Mouse (Mus musculus): ENCODE results near the gene Olfr878. TPM values are rescaled to one million over a fixed set of nuclear protein-coding genes. Genes with fewer than 3 reads are reported as not detected.

The Olfr878 gene
- not detected in 2 replicates for polyA plus RNA-seq (2012; rRNA removed)

- 71% methylated on average over 2 of the region's 2 CpGs for WGBS
- no peaks in the 10 kb centered on the region for H3K36me3 ChIP-seq (ENCODE audit: control insufficient read depth, insufficient read depth, low read length)
- H3K4me3 ChIP-seq (ENCODE audit: extremely low read depth, insufficient read depth, insufficient read length) = no peak within 1 kb of the TSS
- no peak within 1 kb of the TSS for H3K27ac ChIP-seq (ENCODE audit: insufficient read depth, low read length)
- DNase-seq (ENCODE audit: low read depth in 1 of 2, low spot score in 2 of 2) = no peak
- no peak for TF ChIP-seq CTCF (IDR thresholded peaks at IDR 0.05; ENCODE audit: extremely low read depth, insufficient read depth, insufficient read length, insufficient replicate concordance)
- TF ChIP-seq POLR2A (IDR thresholded peaks at IDR 0.05; ENCODE audit: low read depth, low read length) = no peak
- no peaks in the 10 kb centered on the region for H3K27me3 ChIP-seq (ENCODE audit: control insufficient read depth, insufficient read depth, low read length)
- H3K4me1 ChIP-seq (ENCODE audit: control insufficient read depth, insufficient read depth, insufficient read length) = no peaks in the 10 kb centered on the region
These were observed at the start of gene Olfr878 for GRCm38 (mm10) chr9:37917540-37917939. Gene Olfr878, plus strand, starts transcription at chr9:37917840.

DNA sequence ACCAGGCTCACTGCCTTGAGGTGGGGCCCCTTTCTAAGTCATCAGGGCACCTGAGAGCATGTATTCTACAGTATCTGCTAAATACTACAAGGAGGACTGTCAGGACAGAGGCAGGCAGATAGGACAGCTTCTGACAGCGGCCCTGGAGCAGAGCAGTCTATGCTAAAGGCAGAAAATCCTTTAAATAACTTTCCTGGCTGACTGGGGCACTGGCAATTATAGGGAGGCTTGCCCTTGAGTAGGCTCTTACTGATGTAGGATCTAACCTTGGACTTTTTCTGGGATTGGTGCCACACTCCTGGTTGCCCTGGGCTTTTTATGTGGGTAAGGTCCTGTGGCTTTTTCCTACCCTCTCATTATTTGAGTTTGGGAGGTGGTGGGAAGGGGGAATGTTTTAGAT is 47.4 kb upstream of the Olfr878 start:
- 50% methylated on average over 1 of the region's 1 CpGs for WGBS
- TF ChIP-seq POLR2A (IDR thresholded peaks at IDR 0.05; ENCODE audit: low read depth, low read length) = no peak
- TF ChIP-seq CTCF (IDR thresholded peaks at IDR 0.05; ENCODE audit: extremely low read depth, insufficient read depth, insufficient read length, insufficient replicate concordance) = no peak
- DNase-seq (ENCODE audit: low read depth in 1 of 2, low spot score in 2 of 2) = no peak

DNA sequence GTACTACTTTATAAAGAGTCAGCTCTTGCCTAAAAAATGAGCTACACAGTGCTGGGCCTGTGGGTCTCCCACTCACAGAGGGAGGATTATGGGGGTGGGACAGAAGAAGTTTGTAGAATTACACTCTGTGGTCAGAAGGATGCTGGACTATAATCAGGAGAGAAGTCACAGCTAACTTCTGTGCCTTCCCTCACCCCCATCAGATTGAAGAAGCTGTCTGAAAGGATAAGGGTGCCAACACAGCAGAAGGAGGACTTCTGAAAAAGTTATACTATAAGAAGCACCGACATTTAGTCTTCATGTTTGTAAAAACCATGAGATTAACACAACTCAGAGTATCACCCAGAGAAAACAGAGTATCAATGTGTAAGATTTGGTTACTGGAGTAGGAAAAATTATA is 46.5 kb upstream of the Olfr878 start:
- no peaks in the 10 kb centered on the region for H3K36me3 ChIP-seq (ENCODE audit: control insufficient read depth, insufficient read depth, low read length)
- 76% methylated on average over 1 of the region's 1 CpGs for WGBS
- H3K27ac ChIP-seq (ENCODE audit: insufficient read depth, low read length) = no peak overlapping the region
- no peak for TF ChIP-seq POLR2A (IDR thresholded peaks at IDR 0.05; ENCODE audit: low read depth, low read length)
- TF ChIP-seq CTCF (IDR thresholded peaks at IDR 0.05; ENCODE audit: extremely low read depth, insufficient read depth, insufficient read length, insufficient replicate concordance) = no peak
- H3K4me1 ChIP-seq (ENCODE audit: control insufficient read depth, insufficient read depth, insufficient read length) = no peaks in the 10 kb centered on the region
- DNase-seq (ENCODE audit: low read depth in 1 of 2, low spot score in 2 of 2) = no peak
- no peaks in the 10 kb centered on the region for H3K27me3 ChIP-seq (ENCODE audit: control insufficient read depth, insufficient read depth, low read length)
- H3K4me3 ChIP-seq (ENCODE audit: extremely low read depth, insufficient read depth, insufficient read length) = no peak overlapping the region

More for the DNA sequence above, 47.4 kb upstream of the Olfr878 start:
- Histone ChIP-seq H3K27ac (ENCODE audit: insufficient read depth, low read length) (no peak overlapping the region), H3K27me3 (ENCODE audit: control insufficient read depth, insufficient read depth, low read length) (no peaks in the 10 kb centered on the region), H3K36me3 (ENCODE audit: control insufficient read depth, insufficient read depth, low read length) (no peaks in the 10 kb centered on the region), H3K4me3 (ENCODE audit: extremely low read depth, insufficient read depth, insufficient read length) (no peak overlapping the region), H3K4me1 (ENCODE audit: control insufficient read depth, insufficient read depth, insufficient read length) (no peaks in the 10 kb centered on the region)

GRCm38 (mm10) chr9:37871536-37871935 is 46.1 kb upstream of the Olfr878 start:
- 58% methylated on average over 1 of the region's 1 CpGs for WGBS
- no peaks in the 10 kb centered on the region for H3K27me3 ChIP-seq (ENCODE audit: control insufficient read depth, insufficient read depth, low read length)
- H3K4me1 ChIP-seq (ENCODE audit: control insufficient read depth, insufficient read depth, insufficient read length) = no peaks in the 10 kb centered on the region
- no peak for DNase-seq (ENCODE audit: low read depth in 1 of 2, low spot score in 2 of 2)
- TF ChIP-seq CTCF (IDR thresholded peaks at IDR 0.05; ENCODE audit: extremely low read depth, insufficient read depth, insufficient read length, insufficient replicate concordance) (no peak), POLR2A (IDR thresholded peaks at IDR 0.05; ENCODE audit: low read depth, low read length) (no peak)
- no peak overlapping the region for H3K27ac ChIP-seq (ENCODE audit: insufficient read depth, low read length)
- H3K4me3 ChIP-seq (ENCODE audit: extremely low read depth, insufficient read depth, insufficient read length) = no peak overlapping the region
- no peaks in the 10 kb centered on the region for H3K36me3 ChIP-seq (ENCODE audit: control insufficient read depth, insufficient read depth, low read length)

- Histone ChIP-seq H3K36me3 (ENCODE audit: control insufficient read depth, insufficient read depth, low read length) (no peaks in the 10 kb centered on the region), H3K27me3 (ENCODE audit: control insufficient read depth, insufficient read depth, low read length) (no peaks in the 10 kb centered on the region), H3K4me1 (ENCODE audit: control insufficient read depth, insufficient read depth, insufficient read length) (no peaks in the 10 kb centered on the region), H3K27ac (ENCODE audit: insufficient read depth, low read length) (no peak overlapping the region), H3K4me3 (ENCODE audit: extremely low read depth, insufficient read depth, insufficient read length) (no peak overlapping the region)
- WGBS = 47% methylated on average over 2 of the region's 2 CpGs
- DNase-seq (ENCODE audit: low read depth in 1 of 2, low spot score in 2 of 2) = no peak
- no peak for TF ChIP-seq POLR2A (IDR thresholded peaks at IDR 0.05; ENCODE audit: low read depth, low read length)
- no peak for TF ChIP-seq CTCF (IDR thresholded peaks at IDR 0.05; ENCODE audit: extremely low read depth, insufficient read depth, insufficient read length, insufficient replicate concordance)
These were observed 26.7 kb upstream of the Olfr878 start for GRCm38 (mm10) chr9:37890960-37891359.

GRCm38 (mm10) chr9:37896661-37897060 is 21.0 kb upstream of the Olfr878 start, which contains the start of gene Olfr145:
Gene Olfr145, plus strand, starts transcription at chr9:37896724.
- no peak for DNase-seq (ENCODE audit: low read depth in 1 of 2, low spot score in 2 of 2)
- Histone ChIP-seq H3K4me1 (ENCODE audit: control insufficient read depth, insufficient read depth, insufficient read length) (no peaks in the 10 kb centered on the region), H3K36me3 (ENCODE audit: control insufficient read depth, insufficient read depth, low read length) (no peaks in the 10 kb centered on the region), H3K27me3 (ENCODE audit: control insufficient read depth, insufficient read depth, low read length) (no peaks in the 10 kb centered on the region), H3K4me3 (ENCODE audit: extremely low read depth, insufficient read depth, insufficient read length) (no peak within 1 kb of the TSS), H3K27ac (ENCODE audit: insufficient read depth, low read length) (no peak within 1 kb of the TSS)
- WGBS = 54% methylated on average over 2 of the region's 2 CpGs
- TF ChIP-seq CTCF (IDR thresholded peaks at IDR 0.05; ENCODE audit: extremely low read depth, insufficient read depth, insufficient read length, insufficient replicate concordance) (no peak), POLR2A (IDR thresholded peaks at IDR 0.05; ENCODE audit: low read depth, low read length) (no peak)

DNA sequence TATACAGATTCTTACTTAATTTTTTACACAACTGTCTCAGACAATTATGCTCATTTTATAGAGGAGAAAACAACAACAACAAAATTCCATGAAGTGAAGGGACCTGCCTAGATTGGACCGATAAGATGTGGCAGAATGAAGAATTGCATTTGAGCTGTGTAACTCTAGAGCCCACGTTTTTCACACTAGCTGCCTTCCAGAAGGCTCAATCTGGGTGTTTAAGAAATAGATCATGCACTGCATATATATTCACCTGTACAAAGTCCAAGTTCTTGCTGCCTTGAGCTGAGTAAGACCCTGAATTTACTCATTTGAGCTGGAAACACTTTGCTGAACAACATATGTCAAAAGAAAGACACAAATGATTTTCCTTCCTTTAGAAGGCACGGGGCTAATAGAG is 12.1 kb upstream of the Olfr878 start:
- H3K4me1 ChIP-seq (ENCODE audit: control insufficient read depth, insufficient read depth, insufficient read length) = no peaks in the 10 kb centered on the region
- H3K36me3 ChIP-seq (ENCODE audit: control insufficient read depth, insufficient read depth, low read length) = no peaks in the 10 kb centered on the region
- H3K27me3 ChIP-seq (ENCODE audit: control insufficient read depth, insufficient read depth, low read length) = no peaks in the 10 kb centered on the region
- no peak for DNase-seq (ENCODE audit: low read depth in 1 of 2, low spot score in 2 of 2)
- WGBS = 68% methylated on average over 3 of the region's 3 CpGs
- H3K4me3 ChIP-seq (ENCODE audit: extremely low read depth, insufficient read depth, insufficient read length) = no peak overlapping the region
- TF ChIP-seq CTCF (IDR thresholded peaks at IDR 0.05; ENCODE audit: extremely low read depth, insufficient read depth, insufficient read length, insufficient replicate concordance) = no peak
- no peak for TF ChIP-seq POLR2A (IDR thresholded peaks at IDR 0.05; ENCODE audit: low read depth, low read length)
- H3K27ac ChIP-seq (ENCODE audit: insufficient read depth, low read length) = no peak overlapping the region

Data from spleen, adult 2 months (tissue).